Mouse (Mus musculus) E14TG2a.4 (cell line): ENCODE data around the gene Stim2.

Experiments
- CTCF ChIP-seq: conservative IDR thresholded peaks from 2 replicates; pipeline ENCODE4 v1.5.1; 2014; ENCODE audit warnings: low read length
- NANOG ChIP-seq: IDR thresholded peaks from 2 replicates; pipeline ENCODE4 v1.6.1; 2014; ENCODE audit warnings: borderline replicate concordance, low read length, mixed read lengths

DNA sequence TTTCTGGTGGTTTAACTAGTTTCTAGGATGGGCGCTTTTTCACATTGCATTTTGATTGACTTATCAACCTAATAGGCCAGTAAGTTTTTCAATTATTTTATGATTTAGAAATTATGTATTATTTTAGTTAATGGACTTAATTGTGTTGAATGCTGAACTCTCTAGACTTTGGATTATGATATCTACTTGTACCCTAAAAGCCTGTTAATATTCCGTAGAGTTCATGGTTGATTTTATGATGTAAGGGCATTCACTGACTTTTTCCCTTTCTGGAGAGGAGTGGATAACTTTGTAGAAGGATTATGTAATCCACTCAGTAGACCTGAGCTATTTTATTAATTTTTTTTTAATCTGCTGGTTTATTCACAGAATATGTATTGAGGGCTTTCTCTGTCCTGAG, 20.6 kb downstream of the Stim2 start:
- TF ChIP-seq CTCF (no peak), NANOG (no peak)
